Mouse (Mus musculus) heart, adult 8-10 months (tissue): ENCODE results near the gene Ass1. TPM values are rescaled to one million over a fixed set of nuclear protein-coding genes. Genes with fewer than 3 reads are reported as not detected.

Experiments
- DNase-seq: peaks from one replicate; pipeline ENCODE4 v3.0.0; 2022; ENCODE audit warnings: low spot score
- total RNA-seq, 4 experiments: library from RNA; stranded (reverse); gene quantifications; 2 replicates each; pipeline ENCODE4 v1.2.4; 2022

Ass1 gene
- total RNA-seq, 4 experiments from 2014 or later, result 5.3 to 7.9 (median 7.0) TPM

- DNase-seq, result no peak
Observed at GRCm38 (mm10) chr2:31489166-31489565, 19.2 kb downstream of the Ass1 start.

GRCm38 (mm10) chr2:31490556-31490955 is 20.5 kb downstream of the Ass1 start:
- DNase-seq, result no peak

GRCm38 (mm10) chr2:31492308-31492707 is 22.3 kb downstream of the Ass1 start:
- DNase-seq, result no peak

- no peak for DNase-seq
Observed at GRCm38 (mm10) chr2:31493243-31493642, 23.2 kb downstream of the Ass1 start.

- DNase-seq, result no peak
Observed at GRCm38 (mm10) chr2:31494315-31494714, 24.3 kb downstream of the Ass1 start.

- DNase-seq, result no peak
Observed at GRCm38 (mm10) chr2:31495046-31495476, 25.1 kb downstream of the Ass1 start.

GRCm38 (mm10) chr2:31496141-31496540 is 26.1 kb downstream of the Ass1 start:
- no peak for DNase-seq

GRCm38 (mm10) chr2:31497113-31497512 is 27.1 kb downstream of the Ass1 start:
- DNase-seq, result no peak

- no peak for DNase-seq
Observed at GRCm38 (mm10) chr2:31497635-31498034, 27.6 kb downstream of the Ass1 start.

GRCm38 (mm10) chr2:31499327-31500291 is 29.6 kb downstream of the Ass1 start:
- no peak for DNase-seq

- DNase-seq, result no peak
Observed at GRCm38 (mm10) chr2:31500292-31501204, 30.5 kb downstream of the Ass1 start.

GRCm38 (mm10) chr2:31501448-31502130 is 31.6 kb downstream of the Ass1 start:
- no peak for DNase-seq

- DNase-seq, result no peak
Observed at GRCm38 (mm10) chr2:31502616-31503522, 32.9 kb downstream of the Ass1 start.

- DNase-seq, result no peak
Observed at GRCm38 (mm10) chr2:31505472-31505871, 35.5 kb downstream of the Ass1 start.

- DNase-seq, result no peak
Observed at GRCm38 (mm10) chr2:31508851-31509250, 38.8 kb downstream of the Ass1 start.

- DNase-seq, result no peak
Observed at GRCm38 (mm10) chr2:31511316-31511715, 41.3 kb downstream of the Ass1 start.

- no peak for DNase-seq
Observed at GRCm38 (mm10) chr2:31516557-31516956, 46.5 kb downstream of the Ass1 start.

- DNase-seq, result no peak
Observed at GRCm38 (mm10) chr2:31521800-31522335, 51.9 kb downstream of the Ass1 start.

- no peak for DNase-seq
Observed at GRCm38 (mm10) chr2:31524641-31525040, 54.6 kb downstream of the Ass1 start.

- DNase-seq, result no peak
Observed at GRCm38 (mm10) chr2:31525778-31526177, 55.8 kb downstream of the Ass1 start.
